Mouse (Mus musculus): ENCODE data around the gene Lmod3. TPM values are rescaled to one million over a fixed set of nuclear protein-coding genes. Genes with fewer than 3 reads are reported as not detected.

Lmod3 gene
- polyA plus RNA-seq, 1 experiment = 0.73 TPM

DNA sequence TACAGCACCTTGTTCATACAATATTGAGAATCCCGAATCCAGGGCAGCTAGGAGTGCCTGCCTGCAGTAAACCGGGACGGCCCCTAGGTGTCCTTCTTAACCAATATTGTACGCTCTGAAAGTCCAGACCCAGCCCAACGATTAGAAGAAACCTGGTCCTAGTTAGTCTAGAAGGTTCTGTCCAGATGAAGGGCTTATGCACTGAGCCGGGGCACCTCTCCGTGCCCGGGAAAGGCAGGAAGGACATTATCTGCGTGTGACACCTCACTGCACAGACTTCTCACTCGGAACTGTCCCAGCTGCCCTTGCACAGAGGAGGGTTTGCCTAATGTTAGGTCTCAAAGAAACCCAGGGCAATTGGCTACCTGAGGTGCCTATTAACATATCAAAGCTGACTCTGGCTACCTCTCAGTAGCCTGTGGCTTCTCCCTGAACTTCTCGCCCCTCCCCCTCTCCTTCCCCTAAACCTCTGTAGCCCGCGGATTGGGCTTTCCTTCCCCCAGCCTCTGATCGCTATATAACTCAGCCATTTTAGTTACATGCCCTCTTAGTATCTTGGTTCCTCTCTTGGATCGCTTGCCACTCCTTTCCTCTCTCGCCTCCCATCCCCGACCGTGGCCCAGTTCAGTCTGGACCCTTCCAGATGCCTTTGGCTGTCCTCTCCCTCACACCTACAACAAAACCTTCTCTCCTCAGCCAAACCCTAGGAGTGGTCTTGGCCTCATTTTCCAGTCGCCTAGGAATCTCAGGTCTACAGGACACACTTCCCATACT, 25.6 kb upstream of the Lmod3 start:
- no peaks in the 10 kb centered on the region for H3K27me3 ChIP-seq (ENCODE audit: control insufficient read depth, insufficient read depth, low read length)
- H3K27ac ChIP-seq (ENCODE audit: control insufficient read depth, insufficient read depth, low read length) = no peak overlapping the region
- WGBS = 9% methylated on average over 19 of the region's 19 CpGs
- H3K36me3 ChIP-seq (ENCODE audit: control insufficient read depth, insufficient read depth, low read length) = no peaks in the 10 kb centered on the region
- H3K4me3 ChIP-seq (ENCODE audit: control insufficient read depth, insufficient read depth, low read length) = peak overlapping the region; percentile 50
- no peak for TF ChIP-seq POLR2A (IDR thresholded peaks at IDR 0.05; ENCODE audit: control insufficient read depth, extremely low read depth, insufficient read depth, low read length, poor library complexity)
- no peak for TF ChIP-seq CTCF (IDR thresholded peaks at IDR 0.05; ENCODE audit: borderline replicate concordance, control insufficient read depth, extremely low read depth, insufficient read depth, low read length, poor library complexity)
- peaks cover 15% of the 10 kb centered on the region for H3K4me1 ChIP-seq (replicated peaks; ENCODE audit: control insufficient read depth, insufficient read depth, low read length)
- DNase-seq = peak; percentile 76

DNA sequence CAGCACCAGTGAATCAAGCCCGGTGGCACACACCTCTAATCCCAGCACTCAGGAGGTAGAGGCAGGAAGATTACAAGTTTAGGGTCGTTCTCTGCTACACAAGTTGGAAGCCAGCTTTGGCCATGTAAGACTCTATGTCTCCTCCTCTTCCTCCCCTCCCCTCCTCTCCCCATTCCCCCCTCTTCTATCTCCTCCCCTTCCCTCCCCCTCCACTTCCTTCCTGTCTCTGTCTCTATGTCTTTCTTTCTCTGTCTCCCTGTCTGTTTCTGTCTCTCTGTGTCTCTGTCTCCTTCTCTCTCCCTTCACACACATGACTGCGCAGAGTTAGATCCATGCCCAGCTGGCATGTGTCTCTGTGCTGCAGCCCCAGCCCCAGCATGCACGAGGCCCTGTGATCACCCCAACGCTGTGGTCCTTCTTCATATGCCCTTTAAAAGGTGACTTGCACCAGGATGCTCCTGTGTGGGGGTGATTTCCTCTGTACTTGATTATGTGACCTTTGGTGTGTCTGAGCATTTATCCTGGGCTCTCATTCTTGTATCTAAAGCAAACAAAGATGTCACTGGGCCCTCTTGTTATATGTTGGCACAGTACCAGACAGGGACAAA, 24.4 kb upstream of the Lmod3 start:
- Histone ChIP-seq H3K27me3 (ENCODE audit: control insufficient read depth, insufficient read depth, low read length) (no peaks in the 10 kb centered on the region), H3K4me3 (ENCODE audit: control insufficient read depth, insufficient read depth, low read length) (peak overlapping the region; percentile 6; the same call in 1 of the 2 replicates), H3K4me1 (replicated peaks; ENCODE audit: control insufficient read depth, insufficient read depth, low read length) (peaks cover 15% of the 10 kb centered on the region), H3K36me3 (ENCODE audit: control insufficient read depth, insufficient read depth, low read length) (no peaks in the 10 kb centered on the region), H3K27ac (ENCODE audit: control insufficient read depth, insufficient read depth, low read length) (peak overlapping the region; percentile 79)
- DNase-seq = peak; percentile 14
- TF ChIP-seq CTCF (IDR thresholded peaks at IDR 0.05; ENCODE audit: borderline replicate concordance, control insufficient read depth, extremely low read depth, insufficient read depth, low read length, poor library complexity) (no peak), POLR2A (IDR thresholded peaks at IDR 0.05; ENCODE audit: control insufficient read depth, extremely low read depth, insufficient read depth, low read length, poor library complexity) (no peak)
- WGBS = 48% methylated on average over 5 of the region's 5 CpGs

GRCm38 (mm10) chr6:97276366-97276765, 23.8 kb upstream of the Lmod3 start:
- no peak for DNase-seq
- no peak for TF ChIP-seq CTCF (IDR thresholded peaks at IDR 0.05; ENCODE audit: borderline replicate concordance, control insufficient read depth, extremely low read depth, insufficient read depth, low read length, poor library complexity)
- TF ChIP-seq POLR2A (IDR thresholded peaks at IDR 0.05; ENCODE audit: control insufficient read depth, extremely low read depth, insufficient read depth, low read length, poor library complexity) = no peak
- Histone ChIP-seq H3K36me3 (ENCODE audit: control insufficient read depth, insufficient read depth, low read length) (no peaks in the 10 kb centered on the region), H3K4me3 (ENCODE audit: control insufficient read depth, insufficient read depth, low read length) (no peak overlapping the region), H3K27me3 (ENCODE audit: control insufficient read depth, insufficient read depth, low read length) (no peaks in the 10 kb centered on the region), H3K27ac (ENCODE audit: control insufficient read depth, insufficient read depth, low read length) (no peak overlapping the region), H3K4me1 (replicated peaks; ENCODE audit: control insufficient read depth, insufficient read depth, low read length) (peaks cover 15% of the 10 kb centered on the region)
- WGBS = 87% methylated on average over 4 of the region's 4 CpGs

DNA sequence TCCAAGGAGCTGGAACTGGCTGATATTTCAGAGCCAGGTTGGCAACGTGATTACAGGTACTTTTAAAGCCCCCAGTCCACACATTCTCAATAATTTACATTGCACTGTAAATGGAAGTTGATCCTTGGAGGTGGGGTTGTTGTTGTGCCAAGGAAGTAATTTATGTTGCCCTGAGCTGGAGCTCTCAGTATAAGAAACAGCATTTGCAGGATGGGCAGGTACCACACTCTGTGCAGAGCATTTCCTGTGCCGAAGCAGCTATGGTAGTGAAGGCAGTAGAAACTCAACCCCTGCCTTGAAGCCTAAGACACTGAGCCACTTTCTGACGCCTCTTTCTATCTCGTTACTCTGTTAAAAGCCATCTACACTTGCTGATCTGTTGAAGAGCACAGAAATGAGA, 23.2 kb upstream of the Lmod3 start:
- Histone ChIP-seq H3K36me3 (ENCODE audit: control insufficient read depth, insufficient read depth, low read length) (no peaks in the 10 kb centered on the region), H3K4me1 (replicated peaks; ENCODE audit: control insufficient read depth, insufficient read depth, low read length) (peaks cover 15% of the 10 kb centered on the region), H3K4me3 (ENCODE audit: control insufficient read depth, insufficient read depth, low read length) (no peak overlapping the region), H3K27me3 (ENCODE audit: control insufficient read depth, insufficient read depth, low read length) (no peaks in the 10 kb centered on the region), H3K27ac (ENCODE audit: control insufficient read depth, insufficient read depth, low read length) (peak overlapping the region; percentile 32; the same call in 1 of the 2 replicates)
- TF ChIP-seq POLR2A (IDR thresholded peaks at IDR 0.05; ENCODE audit: control insufficient read depth, extremely low read depth, insufficient read depth, low read length, poor library complexity) = no peak
- TF ChIP-seq CTCF (IDR thresholded peaks at IDR 0.05; ENCODE audit: borderline replicate concordance, control insufficient read depth, extremely low read depth, insufficient read depth, low read length, poor library complexity) = no peak
- WGBS = 79% methylated on average over 4 of the region's 4 CpGs
- DNase-seq = peak; percentile 20

GRCm38 (mm10) chr6:97273777-97274176, 21.2 kb upstream of the Lmod3 start:
- H3K4me1 ChIP-seq (replicated peaks; ENCODE audit: control insufficient read depth, insufficient read depth, low read length) = peaks cover 15% of the 10 kb centered on the region
- no peak for DNase-seq
- H3K36me3 ChIP-seq (ENCODE audit: control insufficient read depth, insufficient read depth, low read length) = no peaks in the 10 kb centered on the region
- H3K27me3 ChIP-seq (ENCODE audit: control insufficient read depth, insufficient read depth, low read length) = no peaks in the 10 kb centered on the region
- WGBS = 73% methylated on average over 3 of the region's 3 CpGs
- H3K27ac ChIP-seq (ENCODE audit: control insufficient read depth, insufficient read depth, low read length) = no peak overlapping the region
- H3K4me3 ChIP-seq (ENCODE audit: control insufficient read depth, insufficient read depth, low read length) = no peak overlapping the region
- TF ChIP-seq POLR2A (IDR thresholded peaks at IDR 0.05; ENCODE audit: control insufficient read depth, extremely low read depth, insufficient read depth, low read length, poor library complexity) (no peak), CTCF (IDR thresholded peaks at IDR 0.05; ENCODE audit: borderline replicate concordance, control insufficient read depth, extremely low read depth, insufficient read depth, low read length, poor library complexity) (no peak)

DNA sequence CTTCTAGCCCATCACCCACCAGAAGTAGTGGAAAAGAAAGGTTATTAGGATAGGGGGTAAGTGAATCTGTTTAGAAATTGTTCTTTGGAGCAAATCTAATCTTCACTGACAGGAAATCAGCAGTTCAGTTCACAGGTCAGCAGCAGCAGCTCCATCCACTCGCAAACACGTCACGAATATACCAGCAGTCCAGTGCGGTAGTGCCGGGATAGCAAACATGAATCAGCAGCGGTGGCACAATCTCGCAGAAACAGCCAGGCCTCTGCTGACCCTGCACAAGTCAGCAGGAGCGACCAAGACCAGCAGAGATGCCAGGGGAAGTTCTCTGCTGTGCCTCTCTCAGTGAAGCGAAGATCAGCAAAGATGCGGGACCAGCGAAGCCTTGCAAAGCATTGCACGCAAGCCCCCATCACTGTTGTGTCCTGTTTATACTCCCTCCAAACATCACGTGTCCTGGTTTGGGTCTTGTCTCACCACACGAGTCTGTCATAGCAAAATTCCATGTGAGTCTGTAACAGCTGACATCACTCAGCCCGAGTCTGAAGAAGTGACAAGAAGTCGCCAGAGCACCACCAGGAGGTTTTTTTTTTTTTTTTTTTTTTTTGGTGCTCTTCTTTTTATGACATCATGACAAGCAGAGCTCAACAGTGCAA, 20.6 kb upstream of the Lmod3 start:
- Histone ChIP-seq H3K27me3 (ENCODE audit: control insufficient read depth, insufficient read depth, low read length) (no peaks in the 10 kb centered on the region), H3K27ac (ENCODE audit: control insufficient read depth, insufficient read depth, low read length) (no peak overlapping the region), H3K4me1 (replicated peaks; ENCODE audit: control insufficient read depth, insufficient read depth, low read length) (peaks cover 11% of the 10 kb centered on the region), H3K4me3 (ENCODE audit: control insufficient read depth, insufficient read depth, low read length) (no peak overlapping the region), H3K36me3 (ENCODE audit: control insufficient read depth, insufficient read depth, low read length) (no peaks in the 10 kb centered on the region)
- 90% methylated on average over 16 of the region's 16 CpGs for WGBS
- DNase-seq = no peak
- TF ChIP-seq POLR2A (IDR thresholded peaks at IDR 0.05; ENCODE audit: control insufficient read depth, extremely low read depth, insufficient read depth, low read length, poor library complexity) (no peak), CTCF (IDR thresholded peaks at IDR 0.05; ENCODE audit: borderline replicate concordance, control insufficient read depth, extremely low read depth, insufficient read depth, low read length, poor library complexity) (no peak)
